8 mouse cellular contexts compared by ENCODE assay signal in the genomic region with DNA sequence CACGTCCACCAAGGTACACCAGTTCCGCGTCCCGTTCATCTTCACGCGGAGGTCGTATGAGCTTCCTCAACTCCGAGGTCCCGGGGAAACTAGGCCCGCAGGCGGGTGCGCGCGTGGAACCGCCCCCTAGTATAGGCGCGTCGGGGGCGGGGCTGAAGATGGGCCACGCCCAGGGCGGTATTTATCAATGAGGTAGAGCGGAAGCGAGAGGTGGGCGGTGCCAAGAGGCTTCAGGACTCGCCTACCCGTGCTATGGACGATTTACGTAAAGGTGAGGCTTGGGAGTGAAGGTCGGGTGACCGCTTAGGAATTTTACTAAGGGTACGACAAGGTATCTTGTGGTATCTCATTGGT. TPM values are rescaled to one million over a fixed set of nuclear protein-coding genes. Genes with fewer than 3 reads are reported as not detected.
DNase-seq lines count a peak whose midpoint lies in the region; ATAC-seq and TF ChIP-seq lines count a peak whose summit lies in the region.
"Not testable (repeated sequence)": the region's sequence is repeated elsewhere in the genome, so short reads cannot be mapped to it uniquely, and the experiment has no call there.

No protein-coding gene starts in this region.

- H3K9ac ChIP-seq in MEL (ENCODE audit: control insufficient read depth, low read depth, low read length, poor library complexity, severe bottlenecking); forebrain, embryonic 15.5 days (replicated peaks); kidney, postnatal 0 days (ENCODE audit: low read depth, low read length); liver, postnatal 0 days (replicated peaks); midbrain, embryonic 16.5 days (ENCODE audit: low read depth, low read length); stomach, embryonic 14.5 days (replicated peaks; ENCODE audit: low read depth, low read length): not testable (repeated sequence)

- not testable (repeated sequence) for DNase-seq in MEL (ENCODE audit: low read depth, low spot score); hindbrain, embryonic 10.5 days (ENCODE audit: low spot score); kidney, postnatal 0 days (ENCODE audit: low spot score); liver, postnatal 0 days
- DNase-seq in cerebellum, adult 9-11 months: peak; percentile 56

- not testable (repeated sequence) for TF ChIP-seq RAD21 in MEL (IDR thresholded peaks at IDR 0.05; ENCODE audit: low read depth, low read length)

- not testable (repeated sequence) for H3K36me3 ChIP-seq in MEL (ENCODE audit: control insufficient read depth in 1 of 2, insufficient read depth in 2 of 2, low read length in 2 of 2); forebrain, embryonic 15.5 days; hindbrain, embryonic 10.5 days; kidney, postnatal 0 days (ENCODE audit: insufficient read depth, low read length); liver, postnatal 0 days (replicated peaks; ENCODE audit: insufficient read depth, low read length); midbrain, embryonic 16.5 days (ENCODE audit: control insufficient read depth, insufficient read depth, low read length); stomach, embryonic 14.5 days (ENCODE audit: control insufficient read depth, insufficient read depth, low read length)

- H3K4me3 ChIP-seq in MEL (ENCODE audit: control insufficient read depth in 1 of 2, insufficient read depth in 1 of 2, low read depth in 2 of 2, low read length in 2 of 2): peak overlapping the region; percentile 26 to 47; a peak in 3 of 4 replicates
- peak overlapping the region; percentile 37 for H3K4me3 ChIP-seq in forebrain, embryonic 15.5 days
- H3K4me3 ChIP-seq in hindbrain, embryonic 10.5 days: peak overlapping the region; percentile 45
- not testable (repeated sequence) for H3K4me3 ChIP-seq in kidney, postnatal 0 days (replicated peaks; ENCODE audit: low read depth, low read length); stomach, embryonic 14.5 days (ENCODE audit: low read depth, low read length)
- H3K4me3 ChIP-seq in liver, postnatal 0 days (ENCODE audit: low read depth, low read length): peak overlapping the region; percentile 34
- H3K4me3 ChIP-seq in midbrain, embryonic 16.5 days (ENCODE audit: low read depth, low read length): peak overlapping the region; percentile 34

- peak overlapping the region; percentile 35 for H3K4me2 ChIP-seq in forebrain, embryonic 15.5 days (replicated peaks)
- peak overlapping the region; percentile 36; the same call in 1 of the 2 replicates for H3K4me2 ChIP-seq in kidney, postnatal 0 days (ENCODE audit: low read length)
- peak overlapping the region; percentile 42; the same call in 1 of the 2 replicates for H3K4me2 ChIP-seq in liver, postnatal 0 days (ENCODE audit: low read depth, low read length)
- H3K4me2 ChIP-seq in midbrain, embryonic 16.5 days (ENCODE audit: low read length): peak overlapping the region; percentile 33
- H3K4me2 ChIP-seq in stomach, embryonic 14.5 days (replicated peaks; ENCODE audit: low read depth, low read length): not testable (repeated sequence)

- not testable (repeated sequence) for H3K79me2 ChIP-seq in MEL (ENCODE audit: control insufficient read depth, insufficient read depth, low read length, poor library complexity)

- not testable (repeated sequence) for H3K27me3 ChIP-seq in MEL (ENCODE audit: control insufficient read depth in 1 of 2, insufficient read depth in 2 of 2, low read length in 2 of 2); forebrain, embryonic 15.5 days; kidney, postnatal 0 days (ENCODE audit: insufficient read depth, low read length); liver, postnatal 0 days (ENCODE audit: insufficient read depth, low read length); midbrain, embryonic 16.5 days (ENCODE audit: control insufficient read depth, insufficient read depth, low read depth, low read length); stomach, embryonic 14.5 days (ENCODE audit: control insufficient read depth, insufficient read depth, low read length)
- H3K27me3 ChIP-seq in hindbrain, embryonic 10.5 days (ENCODE audit: insufficient read depth, poor library complexity, severe bottlenecking): peaks cover 12% of the 10 kb centered on the region

- H3K4me1 ChIP-seq in MEL (ENCODE audit: control insufficient read depth in 1 of 2, insufficient read depth in 2 of 2, low read length in 2 of 2): peaks cover 4 to 12% of the 10 kb centered on the region in 2 experiments; a peak in 2 of 4 replicates
- H3K4me1 ChIP-seq in forebrain, embryonic 15.5 days; hindbrain, embryonic 10.5 days (replicated peaks); kidney, postnatal 0 days (replicated peaks; ENCODE audit: insufficient read depth, low read length); liver, postnatal 0 days (ENCODE audit: insufficient read depth); midbrain, embryonic 16.5 days (ENCODE audit: control insufficient read depth, insufficient read depth, low read length); stomach, embryonic 14.5 days (ENCODE audit: control insufficient read depth, insufficient read depth, low read length): not testable (repeated sequence)

- TF ChIP-seq EP300 in MEL (IDR thresholded peaks at IDR 0.05; ENCODE audit: low read depth in 1 of 2, low read length in 2 of 2); liver, postnatal 0 days (IDR thresholded peaks at IDR 0.05; ENCODE audit: low read depth): not testable (repeated sequence)

- not testable (repeated sequence) for H3K9me3 ChIP-seq in MEL (replicated peaks; ENCODE audit: insufficient read depth, low read length); forebrain, embryonic 15.5 days; hindbrain, embryonic 10.5 days; kidney, postnatal 0 days (replicated peaks; ENCODE audit: low read length); liver, postnatal 0 days (ENCODE audit: low read length); midbrain, embryonic 16.5 days (replicated peaks; ENCODE audit: control insufficient read depth, low read length, poor library complexity, severe bottlenecking); stomach, embryonic 14.5 days (ENCODE audit: control insufficient read depth, low read depth, low read length)

- not testable (repeated sequence) for TF ChIP-seq CTCF in MEL (IDR thresholded peaks at IDR 0.05 in 2 of 3, conservative IDR thresholded peaks at IDR 0.05 in 1 of 3; ENCODE audit: control insufficient read depth in 1 of 3, insufficient read depth in 1 of 3, low read depth in 2 of 3, low read length in 3 of 3, poor library complexity in 1 of 3, severe bottlenecking in 1 of 3); kidney, postnatal 0 days (IDR thresholded peaks at IDR 0.05; ENCODE audit: low read depth); liver, postnatal 0 days (IDR thresholded peaks at IDR 0.05; ENCODE audit: low read depth)

- not testable (repeated sequence) for H3K27ac ChIP-seq in MEL (ENCODE audit: control insufficient read depth, low read depth, low read length); forebrain, embryonic 15.5 days (replicated peaks); hindbrain, embryonic 10.5 days; kidney, postnatal 0 days; liver, postnatal 0 days (ENCODE audit: low read depth); midbrain, embryonic 16.5 days (ENCODE audit: low read length); stomach, embryonic 14.5 days (ENCODE audit: low read length)

- peak; percentile 92 for ATAC-seq in forebrain, embryonic 15.5 days (replicated peaks)
- peak; percentile 94 for ATAC-seq in kidney, postnatal 0 days (replicated peaks; ENCODE audit: low FRiP score, low read depth)
- ATAC-seq in liver, postnatal 0 days: peak; percentile 97
- ATAC-seq in midbrain, embryonic 16.5 days: peak; percentile 94
- ATAC-seq in stomach, embryonic 14.5 days (ENCODE audit: insufficient number of reproducible peaks, insufficient read depth, low FRiP score, low read depth): peak; percentile 93

- TF ChIP-seq POLR2A in MEL (IDR thresholded peaks at IDR 0.05; ENCODE audit: control insufficient read depth in 1 of 2, insufficient read depth in 1 of 2, low read depth in 1 of 2, low read length in 2 of 2, poor library complexity in 1 of 2): 0 out of 4 replicates have a peak, but pooled peaks of 1 of the 2 experiments have one; percentile 35

- WGBS in forebrain, embryonic 15.5 days: 0% methylated on average over 20 of the region's 31 CpGs
- WGBS in hindbrain, embryonic 10.5 days: under 1% methylated on average over 22 of the region's 31 CpGs
- whole genome bisulfite sequencing in kidney, postnatal 0 days: 2% methylated on average over 19 of the region's 31 CpGs
- under 1% methylated on average over 14 of the region's 31 CpGs for WGBS in liver, postnatal 0 days (ENCODE audit: insufficient replicate concordance)
- 0% methylated on average over 12 of the region's 31 CpGs for WGBS in midbrain, embryonic 16.5 days
- WGBS in stomach, embryonic 14.5 days: 0% methylated on average over 18 of the region's 31 CpGs

TF ChIP-seq in MEL, 35 proteins besides CTCF, POLR2A, EP300 and RAD21 (continues in another document):
- 0 out of 2 replicates have a peak, but pooled peaks have one; percentile 11 for TF ChIP-seq NELFE (IDR thresholded peaks at IDR 0.05; ENCODE audit: low read depth, low read length)

RNA-seq across cellular contexts. Expression of a gene that starts 28.3 kb away (rescaled TPM):
- 0.04 and 0.07 TPM in 2 replicates for total RNA-seq in MEL (2012; rRNA removed)
- under 1 TPM in 1 of 2 experiments, not detected in 1; 0.86 TPM for polyA plus RNA-seq in MEL (2012; ENCODE audit: insufficient read depth in 1 of 2, insufficient read length in 2 of 2, low read depth in 1 of 2, low replicate concordance in 2 of 2, missing spikeins in 1 of 2)
- 4.8 and 5.8 TPM in 2 replicates for polyA plus RNA-seq in forebrain, embryonic 15.5 days (2015; fragmentation: Nextera tagmentation; extraction: Ambion mirVana)
- 5.0 and 8.0 TPM in 2 replicates for polyA plus RNA-seq in hindbrain, embryonic 10.5 days (2016; fragmentation: Nextera tagmentation; extraction: Ambion mirVana)
- polyA plus RNA-seq in kidney, postnatal 0 days (2015; fragmentation: Nextera tagmentation; extraction: Ambion mirVana): 15.7 and 16.4 TPM in 2 replicates
- 8.7 and 9.5 TPM in 2 replicates for polyA plus RNA-seq in liver, postnatal 0 days (2015; fragmentation: Nextera tagmentation; extraction: Ambion mirVana)
- polyA plus RNA-seq in midbrain, embryonic 16.5 days (2015; fragmentation: Nextera tagmentation; extraction: Ambion mirVana): 14.2 and 16.9 TPM in 2 replicates
- 31.9 and 35.2 TPM in 2 replicates for polyA plus RNA-seq in stomach, embryonic 14.5 days (2014; fragmentation: Nextera tagmentation; extraction: Ambion mirVana)
